Mouse (Mus musculus) c-Kit-positive CD71-negative TER-119-negative erythroid progenitor cells, embryonic 14.5 days (primary cell): ENCODE results near the gene Phf5a.
A peak's percentile ranks its signal among the peaks of the same experiment; 100 is the strongest.

Experiments
- DNase-seq: peaks from one replicate; pipeline ENCODE4 v3.0.0-alpha.2; 2013; ENCODE audit warnings: low read depth

Gene Phf5a

GRCm38 (mm10) chr15:81885418-81885934 is 13.8 kb upstream of the Phf5a start:
- no peak for DNase-seq

- no peak for DNase-seq
These were observed 10.6 kb upstream of the Phf5a start for GRCm38 (mm10) chr15:81882348-81882747.

DNA sequence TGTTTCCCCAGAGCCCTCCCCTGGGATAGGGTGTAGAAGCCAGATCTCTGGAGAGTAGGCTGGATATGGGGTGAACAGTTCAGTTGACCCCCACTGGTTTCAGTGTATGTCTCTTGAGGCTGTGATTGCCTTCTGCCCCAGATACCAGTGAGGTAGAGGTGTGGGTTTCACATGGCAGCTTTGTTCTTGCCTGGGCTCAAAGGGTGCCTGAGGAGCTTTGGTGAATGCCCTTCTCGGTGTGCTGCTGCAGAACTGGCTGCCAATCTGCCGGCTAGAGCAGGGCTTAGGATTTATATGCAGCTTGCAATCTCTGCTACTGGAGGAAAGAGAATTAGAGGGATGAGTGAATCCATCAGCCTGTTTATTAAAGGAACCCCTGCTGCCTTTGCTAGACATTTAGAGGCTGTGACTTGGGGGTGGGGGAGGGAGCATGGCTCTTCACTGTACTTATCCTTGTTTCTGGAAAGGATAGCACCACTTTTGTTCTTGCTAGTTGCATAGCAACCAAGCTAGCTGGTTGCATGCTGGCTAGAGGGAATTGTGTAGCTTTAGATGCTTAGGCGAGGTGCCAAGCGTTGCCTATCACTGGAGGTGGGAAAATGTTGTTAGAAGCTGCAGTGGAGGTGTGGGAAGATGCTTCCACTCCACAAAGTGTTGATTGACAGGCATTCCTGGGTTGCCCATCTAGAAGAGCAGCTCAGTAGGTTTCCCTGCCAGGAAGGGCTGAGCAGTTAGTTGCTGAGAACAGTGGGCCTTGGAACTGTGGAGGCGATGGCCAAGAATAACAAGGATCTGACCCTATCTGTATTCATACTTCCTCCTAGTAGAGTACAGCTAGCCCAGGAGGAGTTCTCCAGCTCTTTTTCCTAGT is 8.1 kb upstream of the Phf5a start:
- no peak for DNase-seq

- DNase-seq = peak; percentile 99
These were observed 788 bp upstream of the Phf5a start, which contains the start of gene Aco2 for GRCm38 (mm10) chr15:81872262-81873136. Gene Aco2 (plus strand): TSS chr15:81872309.

DNA sequence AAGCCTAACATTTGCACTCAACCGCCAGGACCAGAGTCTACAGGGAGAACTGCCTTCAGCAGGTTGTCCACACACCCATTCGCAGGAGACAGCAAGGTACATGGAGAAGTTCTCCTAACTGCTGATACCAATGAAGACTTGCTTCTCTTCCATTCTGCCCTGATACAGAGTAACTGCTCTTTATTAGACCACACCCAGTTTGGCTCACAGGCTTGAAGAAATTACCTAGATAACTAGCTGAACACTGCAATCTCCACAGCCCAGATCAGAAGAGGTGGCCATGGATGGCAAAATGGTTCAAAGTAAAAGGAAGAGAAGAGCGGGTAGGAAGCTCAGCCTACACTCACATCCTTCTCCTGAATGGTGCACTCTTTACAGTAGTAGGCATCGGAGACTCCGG is 1.7 kb downstream of the Phf5a start:
- DNase-seq = no peak

DNA sequence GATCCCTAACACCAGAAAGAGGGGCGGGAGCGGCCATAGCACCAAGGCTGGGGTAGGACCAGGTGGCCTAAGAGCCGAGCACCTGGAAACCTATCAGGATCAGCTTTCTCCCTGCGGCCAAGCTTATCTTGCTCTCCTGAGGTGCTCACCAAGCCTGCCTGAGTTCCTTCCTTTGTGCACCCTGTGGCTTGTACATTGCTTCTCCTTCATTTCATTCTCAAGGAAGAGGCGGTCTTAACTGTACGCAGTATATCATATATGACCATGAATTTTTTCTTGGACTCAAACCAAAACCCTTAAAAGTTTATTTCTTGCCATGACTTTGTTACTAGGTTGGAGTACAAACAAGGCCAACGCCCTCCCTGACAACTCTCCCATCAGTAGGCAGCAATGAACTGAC is 7.5 kb downstream of the Phf5a start:
- DNase-seq = no peak

DNA sequence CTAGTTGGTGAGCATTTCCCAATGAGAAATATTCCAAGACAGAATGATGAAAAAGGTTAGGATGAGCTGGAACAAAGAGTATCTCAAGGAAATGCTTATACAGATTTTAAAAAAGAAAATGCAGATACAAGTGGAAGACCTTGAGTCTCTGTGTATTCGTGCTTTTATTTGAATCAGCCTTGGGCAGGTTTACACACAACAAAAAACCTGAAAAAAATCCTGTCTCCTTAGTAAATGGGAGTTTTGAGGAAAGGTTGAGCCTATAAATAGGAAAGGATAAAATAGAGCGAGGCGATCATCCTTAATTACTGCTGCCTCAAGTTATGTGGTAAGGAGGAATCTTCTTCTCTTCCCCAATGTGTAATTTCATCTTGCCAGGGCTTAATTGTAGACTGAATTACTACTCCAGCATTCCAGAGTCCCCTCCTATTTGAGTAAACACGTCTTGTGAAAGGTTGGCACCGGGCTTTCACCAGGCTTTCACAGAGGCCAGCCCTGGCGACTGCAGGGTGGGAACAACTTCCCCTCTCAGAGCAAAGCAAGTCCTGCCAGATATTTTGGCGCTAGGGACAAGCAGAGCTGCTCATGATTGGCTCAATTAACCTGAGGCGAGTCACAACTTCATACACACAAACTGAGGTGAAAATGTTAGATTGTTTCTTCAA is 11.1 kb downstream of the Phf5a start:
- no peak for DNase-seq

DNA sequence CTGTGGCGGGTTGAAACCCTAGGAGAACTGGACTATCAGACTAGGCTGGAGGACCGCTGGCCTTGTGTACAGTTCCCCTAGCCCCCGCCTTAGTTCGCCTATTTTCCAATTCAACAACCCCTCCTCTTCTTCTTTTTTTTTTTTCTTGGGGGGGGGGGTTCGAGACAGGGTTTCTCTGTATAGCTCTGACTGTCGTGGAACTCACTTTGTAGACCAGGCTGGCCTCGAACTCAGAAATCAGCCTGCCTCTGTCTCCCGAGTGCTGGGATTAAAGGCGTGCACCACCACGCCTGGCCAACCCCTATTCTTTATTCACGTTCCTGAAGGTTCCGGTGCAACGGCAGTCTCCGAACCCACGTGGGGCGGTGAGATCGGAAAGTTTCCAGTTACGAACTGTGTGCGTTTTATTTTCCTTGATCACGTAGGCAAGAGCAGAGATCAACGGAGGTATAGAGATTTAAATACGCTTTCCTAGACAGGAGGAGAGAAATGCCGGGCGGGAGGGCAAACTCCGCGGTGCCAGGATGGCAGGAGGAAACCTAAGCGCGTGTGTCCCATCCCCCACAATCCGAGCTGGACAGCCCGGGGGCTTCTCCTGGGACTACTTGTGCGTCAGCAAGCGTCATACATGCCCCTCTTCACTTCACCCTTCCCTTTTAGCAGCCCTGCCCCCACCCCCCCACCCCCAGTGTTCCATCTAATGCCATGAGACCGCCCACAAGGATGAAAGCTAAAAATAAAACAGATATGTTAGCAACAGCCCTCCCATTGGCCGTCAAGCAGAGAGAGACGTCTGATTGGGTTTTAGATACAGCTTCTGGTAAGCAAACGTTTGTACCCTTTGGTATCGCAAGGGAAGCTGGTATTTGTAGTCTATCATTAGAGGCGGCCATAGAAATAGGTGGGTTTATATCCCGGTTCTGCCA is 12.1 kb downstream of the Phf5a start:
- DNase-seq = peak; percentile 42

- DNase-seq = no peak
These were observed 13.0 kb downstream of the Phf5a start, which contains the start of gene Tob2 for GRCm38 (mm10) chr15:81858517-81859329. Gene Tob2 (minus strand): TSS chr15:81858796.

DNA sequence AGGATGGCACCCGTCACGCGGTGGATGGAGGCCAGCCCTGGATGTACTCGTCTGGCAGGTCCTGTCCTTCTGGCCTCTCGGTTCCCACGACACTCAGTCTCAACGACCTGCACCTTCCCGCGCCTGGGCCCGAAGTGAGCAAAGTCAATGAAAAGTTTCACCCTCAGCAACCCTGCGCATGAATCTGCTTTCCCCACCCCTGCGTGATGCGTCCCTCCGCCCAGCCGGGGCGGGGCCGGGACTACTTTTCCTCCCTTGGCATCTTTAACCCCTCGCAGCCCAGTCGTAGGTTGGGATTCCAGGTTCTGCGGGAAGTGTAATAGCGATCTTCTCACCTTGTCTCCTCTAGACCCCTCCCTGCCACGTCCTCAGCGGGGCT is 13.6 kb downstream of the Phf5a start:
- DNase-seq = peak; percentile 78

DNA sequence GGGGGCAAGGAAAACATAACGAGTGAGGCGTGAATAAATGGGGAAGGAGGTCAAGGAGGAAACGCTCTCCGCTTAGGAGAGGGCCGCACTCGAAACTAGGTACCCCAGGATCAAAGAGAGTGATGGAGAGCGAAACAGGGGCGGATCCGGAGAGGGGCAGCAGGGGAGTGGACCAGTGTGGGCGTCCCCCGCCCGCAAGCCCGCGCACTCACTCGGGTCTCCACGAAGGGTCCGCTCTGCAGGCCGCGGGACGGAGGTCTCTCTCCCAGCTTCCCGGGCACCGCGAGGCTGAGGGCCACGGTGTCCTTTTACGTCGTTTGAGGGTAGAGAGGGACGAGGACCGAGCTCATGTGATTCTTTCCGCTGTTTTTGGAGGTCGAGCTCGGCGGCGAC is 14.0 kb downstream of the Phf5a start:
- no peak for DNase-seq

DNA sequence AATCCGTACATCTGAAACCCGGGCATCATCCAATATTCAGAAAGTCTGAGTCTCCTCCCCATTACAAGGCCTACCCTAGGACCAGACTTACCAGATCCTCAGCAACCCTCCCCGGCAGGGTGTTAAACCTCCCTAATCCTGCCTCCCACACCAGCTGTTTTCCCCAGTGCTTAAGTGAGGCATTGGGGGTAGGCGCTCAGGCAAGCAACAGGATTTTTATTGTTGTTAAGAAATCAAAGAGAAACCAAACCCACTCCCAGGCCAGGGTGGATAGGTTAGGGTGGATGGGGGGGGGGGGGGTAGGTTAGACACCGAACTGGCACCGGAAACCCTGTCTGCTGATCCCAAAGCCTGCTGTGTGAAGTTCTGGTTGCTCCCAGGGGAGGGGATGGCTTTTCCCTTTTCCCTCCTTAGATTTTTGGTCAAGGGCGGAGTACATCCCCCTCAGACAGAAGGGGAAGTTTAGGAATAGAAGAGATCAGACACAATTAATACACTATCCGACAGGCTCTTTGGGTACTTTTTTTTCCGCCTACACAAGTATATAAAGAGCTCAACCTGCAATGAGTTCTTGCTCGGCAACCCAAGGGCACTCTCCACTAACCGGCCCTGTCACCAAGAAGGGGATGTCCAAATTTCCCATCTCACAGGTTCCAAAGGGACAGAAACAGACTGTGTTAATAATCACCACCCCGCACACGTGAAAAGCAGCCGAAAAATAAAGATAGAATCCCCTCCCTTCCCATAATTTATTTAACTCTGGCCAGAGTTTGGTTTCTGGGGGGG is 14.6 kb downstream of the Phf5a start:
- no peak for DNase-seq

DNA sequence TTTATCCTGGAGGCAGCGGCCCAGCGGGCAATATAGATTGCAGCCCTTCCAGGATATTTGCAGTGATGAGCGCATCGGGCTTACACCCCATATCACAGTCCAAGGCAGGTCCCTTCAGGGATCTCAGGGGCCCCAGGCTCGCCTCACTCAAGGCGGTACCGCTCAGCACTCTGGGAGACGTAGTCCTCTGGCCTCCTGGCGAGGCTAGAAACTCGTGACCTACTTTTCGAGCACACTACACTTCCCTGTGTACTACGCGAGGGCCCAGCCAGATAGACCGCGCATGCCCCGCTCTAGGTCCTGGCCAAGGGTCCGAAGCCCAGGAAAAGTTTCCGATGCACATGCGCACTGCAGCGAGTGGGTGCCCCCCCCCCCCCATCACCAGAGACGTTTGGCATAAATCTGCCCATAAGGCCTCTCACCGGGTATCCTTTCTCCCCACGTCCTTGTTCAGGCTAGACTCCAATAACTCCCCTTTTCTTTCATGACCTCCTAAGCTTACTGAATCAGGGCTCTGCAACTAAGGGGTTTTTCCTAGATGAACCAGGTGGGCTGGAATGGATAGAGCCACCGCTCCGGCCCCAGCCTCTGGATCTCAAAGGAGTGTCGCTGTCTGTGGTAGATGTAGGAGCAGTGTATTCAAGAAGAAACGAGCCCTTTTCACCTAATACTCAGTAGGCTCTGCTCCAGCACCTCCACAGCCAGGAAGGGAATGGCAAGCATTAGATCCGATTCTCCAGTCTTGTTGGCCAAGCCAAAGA is 15.5 kb downstream of the Phf5a start:
- peak; percentile 87 for DNase-seq

DNA sequence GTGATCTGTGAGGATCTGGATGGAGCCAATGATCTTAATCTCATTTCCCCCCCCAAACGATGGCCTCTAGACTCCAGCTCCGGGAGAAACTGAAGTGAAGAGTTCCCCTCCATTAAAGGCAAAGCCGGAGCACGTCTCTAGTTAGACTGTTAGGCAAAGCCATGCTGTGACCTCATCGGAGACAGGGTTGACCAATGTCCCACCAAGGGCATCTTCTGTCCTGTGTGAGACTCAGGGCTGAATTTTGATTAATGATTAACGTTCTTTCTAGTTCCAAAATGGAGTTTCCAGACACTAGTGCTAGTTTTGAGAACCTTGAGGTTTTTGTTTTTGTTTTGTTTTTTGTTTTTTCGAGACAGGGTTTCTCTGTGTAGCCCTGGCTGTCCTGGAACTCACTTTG is 18.6 kb downstream of the Phf5a start:
- DNase-seq = no peak

DNA sequence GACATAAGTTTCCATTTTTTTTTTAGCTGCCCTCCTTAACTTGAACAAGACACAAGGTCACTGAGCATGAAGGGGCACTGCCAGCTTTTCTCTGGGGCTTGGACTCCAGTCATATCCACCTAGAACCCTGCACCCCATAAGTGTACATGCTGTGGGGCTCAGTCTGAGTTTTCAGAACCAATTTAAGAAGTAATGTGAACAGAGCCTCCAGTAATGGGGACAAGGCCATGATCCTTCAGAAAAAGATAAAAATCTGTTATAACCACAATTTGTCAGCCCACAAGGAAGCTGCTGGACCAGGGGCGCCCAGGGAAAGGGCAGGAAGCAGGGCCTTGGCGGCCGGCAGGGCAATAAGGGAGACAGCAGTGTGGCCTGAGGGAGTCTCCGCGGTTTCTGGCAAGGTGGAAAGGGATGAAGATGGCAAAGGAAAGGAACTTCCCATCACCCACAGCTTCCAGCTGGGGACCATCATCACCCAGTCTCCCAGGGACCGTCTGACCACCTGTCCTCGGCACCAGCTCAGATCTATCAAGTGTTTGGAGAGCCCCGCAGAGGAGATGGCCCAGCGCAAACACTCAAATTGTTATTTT is 19.2 kb downstream of the Phf5a start:
- DNase-seq = no peak

DNA sequence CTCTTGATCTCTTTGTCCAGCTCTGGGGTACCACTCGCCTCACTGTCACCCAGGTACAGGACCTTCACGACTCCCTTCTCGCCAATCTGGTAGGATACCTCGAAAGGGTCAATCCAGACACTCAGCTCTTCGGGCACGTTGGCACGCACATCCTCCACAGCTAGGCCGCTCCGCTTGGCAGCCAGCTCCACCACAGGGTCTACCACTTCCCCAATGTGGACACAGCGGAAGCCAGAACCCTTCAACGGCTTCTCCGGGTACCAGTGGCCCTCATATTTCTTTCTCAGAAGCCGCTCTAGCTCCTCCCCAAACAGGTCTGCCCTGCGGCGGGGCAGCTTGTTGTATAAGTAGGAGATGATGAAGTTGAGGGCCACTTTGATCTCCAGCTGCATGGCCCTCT is 20.3 kb downstream of the Phf5a start:
- no peak for DNase-seq

GRCm38 (mm10) chr15:81850718-81851117 is 21.0 kb downstream of the Phf5a start:
- no peak for DNase-seq

DNA sequence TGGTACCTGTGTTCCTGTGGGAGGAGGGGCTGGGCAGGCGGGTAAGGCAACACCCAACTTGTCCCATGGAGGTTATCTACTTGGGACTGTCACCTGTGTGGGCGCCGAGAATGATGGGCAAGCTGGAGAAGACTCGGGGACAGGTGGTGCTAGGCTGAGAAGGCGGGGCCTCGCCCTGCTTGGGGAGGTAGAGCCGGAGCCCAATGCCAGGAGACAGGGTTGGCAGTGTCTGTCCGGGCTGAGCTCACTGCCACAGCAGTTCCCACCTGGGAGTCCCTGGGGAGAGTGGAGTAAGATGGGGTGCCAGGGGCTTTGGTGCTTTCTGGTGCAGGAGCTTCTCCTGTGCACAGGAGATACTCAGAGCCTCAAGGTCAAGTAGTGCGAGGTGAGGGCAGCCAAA is 22.6 kb downstream of the Phf5a start:
- no peak for DNase-seq
